Comparison of ENCODE assay signal across 9 mouse cellular contexts in the genomic region with DNA sequence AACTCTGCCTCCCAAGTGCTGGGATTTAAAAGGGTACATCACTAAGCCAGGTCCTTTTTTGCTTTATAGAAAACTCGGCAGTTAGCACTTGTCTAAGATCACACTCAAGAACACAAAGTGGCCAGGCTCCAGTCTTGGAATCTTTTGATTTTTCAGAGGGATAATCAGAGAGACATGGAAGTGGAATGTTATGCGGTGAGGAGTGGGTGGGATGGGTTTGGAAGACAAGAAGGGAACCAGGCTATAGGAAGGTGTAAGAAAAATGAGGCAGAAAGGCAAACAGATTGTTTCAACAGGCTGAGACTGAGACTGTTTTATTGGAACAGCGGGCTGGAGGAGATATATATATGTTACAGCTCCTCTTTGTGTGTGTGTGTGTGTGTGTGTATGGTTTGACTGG. TPM values are rescaled to one million over a fixed set of nuclear protein-coding genes. Genes with fewer than 3 reads are reported as not detected.
DNase-seq lines count a peak whose midpoint lies in the region; ATAC-seq and TF ChIP-seq lines count a peak whose summit lies in the region.
"Had no signal": no experiment of that assay in that cellular context is flagged by ENCODE, and none has a peak within 500 bp of the region (broad histone marks: within the 10 kb centered on the region; RNA-seq: fewer than 3 reads in every experiment).

No protein-coding gene starts in this region.

- TF ChIP-seq POLR2A in limb, embryonic 14.5 days (IDR thresholded peaks at IDR 0.05; ENCODE audit: borderline replicate concordance, extremely low read depth, insufficient read depth, insufficient read length) = no peak

- 77% methylated on average over 3 of the region's 3 CpGs for WGBS in lung, embryonic 16.5 days
- WGBS in forebrain, embryonic 13.5 days = 88% methylated on average over 3 of the region's 3 CpGs
- 78% methylated on average over 3 of the region's 3 CpGs for WGBS in limb, embryonic 14.5 days
- WGBS in stomach, embryonic 15.5 days = 80% methylated on average over 3 of the region's 3 CpGs

- H3K4me1 ChIP-seq in lung, embryonic 16.5 days (replicated peaks; ENCODE audit: control insufficient read depth, insufficient read depth, low read length) = peaks cover 25% of the 10 kb centered on the region
- H3K4me1 ChIP-seq in forebrain, embryonic 13.5 days = peaks cover 50% of the 10 kb centered on the region
- H3K4me1 ChIP-seq in limb, embryonic 14.5 days (ENCODE audit: control insufficient read depth, insufficient read depth, low read length) = peaks cover 36% of the 10 kb centered on the region
- peaks cover 19% of the 10 kb centered on the region for H3K4me1 ChIP-seq in stomach, embryonic 15.5 days

- DNase-seq in lung, postnatal 4 days = no peak
- DNase-seq in limb, embryonic 14.5 days (ENCODE audit: low spot score) = no peak
- DNase-seq in adrenal gland, adult (ENCODE audit: inconsistent age in 2 of 2, low spot score in 1 of 2) = no peak
- DNase-seq in right cerebral cortex, adult 18-20 months = no peak
- DNase-seq: gastrocnemius, postnatal 36 days; lung, postnatal 14 days had no signal

- H3K27me3 ChIP-seq in lung, embryonic 16.5 days (ENCODE audit: control insufficient read depth, insufficient read depth, low read depth, low read length) = no peaks in the 10 kb centered on the region
- no peaks in the 10 kb centered on the region for H3K27me3 ChIP-seq in forebrain, embryonic 13.5 days
- no peaks in the 10 kb centered on the region for H3K27me3 ChIP-seq in limb, embryonic 14.5 days (ENCODE audit: control insufficient read depth, insufficient read depth, low read length)
- H3K27me3 ChIP-seq in stomach, embryonic 15.5 days (replicated peaks) = no peaks in the 10 kb centered on the region

- H3K9ac ChIP-seq in lung, embryonic 16.5 days (ENCODE audit: low read length) = no peak overlapping the region
- H3K9ac ChIP-seq in forebrain, embryonic 13.5 days = peak overlapping the region; percentile 90; the same call in 1 of the 2 replicates
- peak overlapping the region; percentile 87; the same call in 1 of the 2 replicates for H3K9ac ChIP-seq in limb, embryonic 14.5 days (ENCODE audit: low read depth, low read length, severe bottlenecking)
- H3K9ac ChIP-seq in stomach, embryonic 15.5 days = no peak overlapping the region

- no peaks in the 10 kb centered on the region for H3K9me3 ChIP-seq in lung, embryonic 16.5 days (ENCODE audit: control insufficient read depth, low read length)
- no peaks in the 10 kb centered on the region for H3K9me3 ChIP-seq in forebrain, embryonic 13.5 days (replicated peaks)
- H3K9me3 ChIP-seq in limb, embryonic 14.5 days (ENCODE audit: control insufficient read depth, low read length) = no peaks in the 10 kb centered on the region
- H3K9me3 ChIP-seq in stomach, embryonic 15.5 days = no peaks in the 10 kb centered on the region

- no peak for ATAC-seq in lung, embryonic 16.5 days (ENCODE audit: low read depth)
- ATAC-seq in forebrain, embryonic 13.5 days = no peak
- no peak for ATAC-seq in limb, embryonic 14.5 days (ENCODE audit: low FRiP score, low read depth)
- ATAC-seq in stomach, embryonic 15.5 days (ENCODE audit: insufficient read depth, low FRiP score, low read depth) = no peak

- no peaks in the 10 kb centered on the region for H3K36me3 ChIP-seq in lung, embryonic 16.5 days (ENCODE audit: control insufficient read depth, insufficient read depth, low read length)
- 0 out of 2 replicates have a peak, but pooled peaks cover 10% of the 10 kb centered on the region for H3K36me3 ChIP-seq in forebrain, embryonic 13.5 days (ENCODE audit: poor library complexity, severe bottlenecking)
- peaks cover 7% of the 10 kb centered on the region; the same call in 1 of the 2 replicates for H3K36me3 ChIP-seq in limb, embryonic 14.5 days (ENCODE audit: control insufficient read depth, insufficient read depth, low read length)
- H3K36me3 ChIP-seq in stomach, embryonic 15.5 days = no peaks in the 10 kb centered on the region

- H3K27ac ChIP-seq in lung, embryonic 16.5 days (ENCODE audit: low read length) = no peak overlapping the region; the same call in 1 of the 2 replicates
- H3K27ac ChIP-seq in forebrain, embryonic 13.5 days = peak overlapping the region; percentile 89; the same call in 1 of the 2 replicates
- H3K27ac ChIP-seq in limb, embryonic 14.5 days (replicated peaks; ENCODE audit: low read depth, low read length) = peak overlapping the region; percentile 92
- H3K27ac ChIP-seq in stomach, embryonic 15.5 days = peak overlapping the region; percentile 90; the same call in 1 of the 2 replicates

- H3K4me3 ChIP-seq in lung, embryonic 16.5 days (ENCODE audit: low read length) = no peak overlapping the region
- peak overlapping the region; percentile 67 for H3K4me3 ChIP-seq in forebrain, embryonic 13.5 days
- H3K4me3 ChIP-seq in limb, embryonic 14.5 days (replicated peaks; ENCODE audit: low read length) = peak overlapping the region; percentile 89
- H3K4me3 ChIP-seq in stomach, embryonic 15.5 days (replicated peaks) = no peak overlapping the region

- peak overlapping the region; percentile 68 for H3K4me2 ChIP-seq in lung, embryonic 16.5 days (ENCODE audit: low read depth, low read length)
- H3K4me2 ChIP-seq in forebrain, embryonic 13.5 days = peak overlapping the region; percentile 67
- H3K4me2 ChIP-seq in limb, embryonic 14.5 days (replicated peaks; ENCODE audit: low read depth, low read length, severe bottlenecking) = peak overlapping the region; percentile 79
- H3K4me2 ChIP-seq in stomach, embryonic 15.5 days = peak overlapping the region; percentile 70

RNA-seq across cellular contexts. Expression of a gene that starts 0.9 kb away (rescaled TPM):
- polyA plus RNA-seq in lung, embryonic 16.5 days (2015; fragmentation: Nextera tagmentation; extraction: Ambion mirVana) = 75.9 and 79.3 TPM in 2 replicates
- polyA plus RNA-seq in forebrain, embryonic 13.5 days (2015; fragmentation: Nextera tagmentation; extraction: Ambion mirVana) = 85.8 and 94.5 TPM in 2 replicates
- polyA plus RNA-seq in limb, embryonic 14.5 days (2012; rRNA removed) = 101 and 119 TPM in 2 replicates
- polyA plus RNA-seq in limb, embryonic 14.5 days (2014; fragmentation: Nextera tagmentation; extraction: Ambion mirVana) = 81.6 and 84.1 TPM in 2 replicates
- polyA plus RNA-seq in stomach, embryonic 15.5 days (2015; fragmentation: Nextera tagmentation; extraction: Ambion mirVana) = 73.6 and 74.2 TPM in 2 replicates

RNA-seq across cellular contexts. Expression of a gene that starts 15.6 kb away (rescaled TPM):
- 2.4 and 3.0 TPM in 2 replicates for polyA plus RNA-seq in lung, embryonic 16.5 days (2015; fragmentation: Nextera tagmentation; extraction: Ambion mirVana)
- 0.43 and 0.59 TPM in 2 replicates for polyA plus RNA-seq in forebrain, embryonic 13.5 days (2015; fragmentation: Nextera tagmentation; extraction: Ambion mirVana)
- 14.3 and 15.7 TPM in 2 replicates for polyA plus RNA-seq in limb, embryonic 14.5 days (2012; rRNA removed)
- 17.9 and 23.3 TPM in 2 replicates for polyA plus RNA-seq in limb, embryonic 14.5 days (2014; fragmentation: Nextera tagmentation; extraction: Ambion mirVana)
- polyA plus RNA-seq in stomach, embryonic 15.5 days (2015; fragmentation: Nextera tagmentation; extraction: Ambion mirVana) = 17.0 and 29.0 TPM in 2 replicates

RNA-seq across cellular contexts. Expression of a gene that starts 37.9 kb away (rescaled TPM):
- polyA plus RNA-seq in lung, embryonic 16.5 days (2015; fragmentation: Nextera tagmentation; extraction: Ambion mirVana) = 4.2 and 4.3 TPM in 2 replicates
- 0.92 and 1.0 TPM in 2 replicates for polyA plus RNA-seq in forebrain, embryonic 13.5 days (2015; fragmentation: Nextera tagmentation; extraction: Ambion mirVana)
- 6.7 and 7.5 TPM in 2 replicates for polyA plus RNA-seq in limb, embryonic 14.5 days (2012; rRNA removed)
- 9.4 and 10.4 TPM in 2 replicates for polyA plus RNA-seq in limb, embryonic 14.5 days (2014; fragmentation: Nextera tagmentation; extraction: Ambion mirVana)
- 5.0 and 8.6 TPM in 2 replicates for polyA plus RNA-seq in stomach, embryonic 15.5 days (2015; fragmentation: Nextera tagmentation; extraction: Ambion mirVana)

Comparison
In these comparisons a context has a peak if more than half of its experiments do, and no peak if none do; other contexts are left out.
1. H3K4me3 ChIP-seq: peak in forebrain, embryonic 13.5 days (single experiment) and limb, embryonic 14.5 days (single experiment); none in lung, embryonic 16.5 days (single experiment) and stomach, embryonic 15.5 days (single experiment).
2. H3K9ac ChIP-seq: peak in forebrain, embryonic 13.5 days (single experiment) and limb, embryonic 14.5 days (single experiment); none in lung, embryonic 16.5 days (single experiment) and stomach, embryonic 15.5 days (single experiment).
3. Peak in every context shown above with its lines, with median percentiles within 50 percentile points of each other: H3K4me2 ChIP-seq.